Mouse (Mus musculus) embryonic fibroblast, embryonic 13.5 days (primary cell): ENCODE measurements around the gene Bach2.

Source experiments
- CTCF ChIP-seq: IDR thresholded peaks from 2 replicates; pipeline ENCODE4 v1.5.1; 2011; ENCODE audit warnings: mild to moderate bottlenecking, control low read depth, low read length, moderate library complexity, borderline replicate concordance; ENCODE audit not compliant: insufficient read depth
- POLR2A ChIP-seq: IDR thresholded peaks from 2 replicates; pipeline ENCODE4 v1.6.1; 2011; ENCODE audit warnings: low read depth, mild to moderate bottlenecking, control low read depth, low read length, moderate library complexity

DNA sequence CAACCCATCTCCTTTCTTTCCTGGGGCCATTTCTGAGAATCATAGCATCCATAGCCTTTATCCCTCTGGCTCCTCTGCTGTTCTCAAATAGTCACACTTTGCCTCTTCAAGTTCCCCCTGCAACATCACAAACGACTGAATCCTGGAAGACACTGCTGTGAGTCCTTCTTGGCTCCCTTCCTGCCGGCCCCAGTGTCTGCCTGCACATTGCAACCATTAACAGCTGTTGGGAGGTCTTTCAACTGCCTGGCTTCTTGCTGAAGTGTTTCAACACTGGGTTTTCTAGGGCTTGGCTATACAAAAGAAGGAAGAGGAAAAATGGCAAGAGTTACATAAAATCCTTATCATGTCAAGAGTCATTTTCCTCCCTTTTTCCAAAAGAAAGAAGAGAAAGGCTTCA lies 285.7 kb downstream of the Bach2 start:
- no peak for TF ChIP-seq POLR2A
- no peak for TF ChIP-seq CTCF
